Mouse (Mus musculus): ENCODE measurements around the gene Cct4. TPM values are rescaled to one million over a fixed set of nuclear protein-coding genes. Genes with fewer than 3 reads are reported as not detected.

Gene Cct4
- polyA plus RNA-seq, 1 experiment, result 169 TPM

- no peak for DNase-seq (ENCODE audit: low read depth)
- TF ChIP-seq CTCF (IDR thresholded peaks at IDR 0.05; ENCODE audit: borderline replicate concordance, extremely low read depth, insufficient read depth, insufficient read length), result no peak
- no peak for TF ChIP-seq POLR2A (IDR thresholded peaks at IDR 0.05; ENCODE audit: borderline replicate concordance, extremely low read depth, insufficient read depth, insufficient read length, poor library complexity, severe bottlenecking)
These were observed 4.8 kb upstream of the Cct4 start for GRCm38 (mm10) chr11:22985510-22985909.

- peak; percentile 82 for DNase-seq (ENCODE audit: low read depth)
- TF ChIP-seq CTCF (IDR thresholded peaks at IDR 0.05; ENCODE audit: borderline replicate concordance, extremely low read depth, insufficient read depth, insufficient read length), result peak; percentile 79
- no peak for TF ChIP-seq POLR2A (IDR thresholded peaks at IDR 0.05; ENCODE audit: borderline replicate concordance, extremely low read depth, insufficient read depth, insufficient read length, poor library complexity, severe bottlenecking)
These were observed 3.0 kb upstream of the Cct4 start for GRCm38 (mm10) chr11:22987357-22987756.

GRCm38 (mm10) chr11:22989786-22990185 lies 533 bp upstream of the Cct4 start:
- no peak for DNase-seq (ENCODE audit: low read depth)

GRCm38 (mm10) chr11:22991218-22991835 lies 1.0 kb downstream of the Cct4 start:
- DNase-seq (ENCODE audit: low read depth), result no peak
- no peak for TF ChIP-seq POLR2A (IDR thresholded peaks at IDR 0.05; ENCODE audit: borderline replicate concordance, extremely low read depth, insufficient read depth, insufficient read length, poor library complexity, severe bottlenecking)
- TF ChIP-seq CTCF (IDR thresholded peaks at IDR 0.05; ENCODE audit: borderline replicate concordance, extremely low read depth, insufficient read depth, insufficient read length), result no peak

More at GRCm38 (mm10) chr11:22989786-22990185, 533 bp upstream of the Cct4 start:
- TF ChIP-seq CTCF (IDR thresholded peaks at IDR 0.05; ENCODE audit: borderline replicate concordance, extremely low read depth, insufficient read depth, insufficient read length), result no peak
- no peak for TF ChIP-seq POLR2A (IDR thresholded peaks at IDR 0.05; ENCODE audit: borderline replicate concordance, extremely low read depth, insufficient read depth, insufficient read length, poor library complexity, severe bottlenecking)

- DNase-seq (ENCODE audit: low read depth), result peak; percentile 37
- no peak for TF ChIP-seq POLR2A (IDR thresholded peaks at IDR 0.05; ENCODE audit: borderline replicate concordance, extremely low read depth, insufficient read depth, insufficient read length, poor library complexity, severe bottlenecking)
- TF ChIP-seq CTCF (IDR thresholded peaks at IDR 0.05; ENCODE audit: borderline replicate concordance, extremely low read depth, insufficient read depth, insufficient read length), result no peak
These were observed 4.0 kb downstream of the Cct4 start for GRCm38 (mm10) chr11:22994271-22994670.

GRCm38 (mm10) chr11:22995461-22995860 lies 5.1 kb downstream of the Cct4 start:
- no peak for DNase-seq (ENCODE audit: low read depth)
- TF ChIP-seq POLR2A (IDR thresholded peaks at IDR 0.05; ENCODE audit: borderline replicate concordance, extremely low read depth, insufficient read depth, insufficient read length, poor library complexity, severe bottlenecking), result no peak
- TF ChIP-seq CTCF (IDR thresholded peaks at IDR 0.05; ENCODE audit: borderline replicate concordance, extremely low read depth, insufficient read depth, insufficient read length), result no peak

GRCm38 (mm10) chr11:22998308-22998707 lies 8.0 kb downstream of the Cct4 start:
- TF ChIP-seq CTCF (IDR thresholded peaks at IDR 0.05; ENCODE audit: borderline replicate concordance, extremely low read depth, insufficient read depth, insufficient read length) (no peak), POLR2A (IDR thresholded peaks at IDR 0.05; ENCODE audit: borderline replicate concordance, extremely low read depth, insufficient read depth, insufficient read length, poor library complexity, severe bottlenecking) (no peak)
- no peak for DNase-seq (ENCODE audit: low read depth)

- DNase-seq (ENCODE audit: low read depth), result no peak
- TF ChIP-seq POLR2A (IDR thresholded peaks at IDR 0.05; ENCODE audit: borderline replicate concordance, extremely low read depth, insufficient read depth, insufficient read length, poor library complexity, severe bottlenecking) (no peak), CTCF (IDR thresholded peaks at IDR 0.05; ENCODE audit: borderline replicate concordance, extremely low read depth, insufficient read depth, insufficient read length) (no peak)
These were observed 15.0 kb downstream of the Cct4 start for GRCm38 (mm10) chr11:23005276-23005675.

GRCm38 (mm10) chr11:23007166-23007480 lies 16.8 kb downstream of the Cct4 start:
- TF ChIP-seq CTCF (IDR thresholded peaks at IDR 0.05; ENCODE audit: borderline replicate concordance, extremely low read depth, insufficient read depth, insufficient read length), result no peak
- no peak for TF ChIP-seq POLR2A (IDR thresholded peaks at IDR 0.05; ENCODE audit: borderline replicate concordance, extremely low read depth, insufficient read depth, insufficient read length, poor library complexity, severe bottlenecking)

GRCm38 (mm10) chr11:23007481-23008180 lies 17.3 kb downstream of the Cct4 start, which contains the start of gene Fam161a:
Gene Fam161a (plus strand): TSS chr11:23007531.
- TF ChIP-seq CTCF (IDR thresholded peaks at IDR 0.05; ENCODE audit: borderline replicate concordance, extremely low read depth, insufficient read depth, insufficient read length), result no peak
- peak; percentile 22; the same call in 1 of the 2 replicates for TF ChIP-seq POLR2A (IDR thresholded peaks at IDR 0.05; ENCODE audit: borderline replicate concordance, extremely low read depth, insufficient read depth, insufficient read length, poor library complexity, severe bottlenecking)
- DNase-seq (ENCODE audit: low read depth), result peak; percentile 98

More at GRCm38 (mm10) chr11:23007166-23007480, 16.8 kb downstream of the Cct4 start:
- DNase-seq (ENCODE audit: low read depth), result no peak

- peak; percentile 96 for DNase-seq (ENCODE audit: low read depth)
- peak; percentile 53; the same call in 1 of the 2 replicates for TF ChIP-seq POLR2A (IDR thresholded peaks at IDR 0.05; ENCODE audit: borderline replicate concordance, extremely low read depth, insufficient read depth, insufficient read length, poor library complexity, severe bottlenecking)
- TF ChIP-seq CTCF (IDR thresholded peaks at IDR 0.05; ENCODE audit: borderline replicate concordance, extremely low read depth, insufficient read depth, insufficient read length), result no peak
These were observed 18.0 kb downstream of the Cct4 start for GRCm38 (mm10) chr11:23008181-23008823.

All from brain, embryonic 14.5 days (tissue).